Mouse (Mus musculus) layer of hippocampus, postnatal 14 days (tissue): ENCODE results near the gene Rwdd2a. TPM values are rescaled to one million over a fixed set of nuclear protein-coding genes. Genes with fewer than 3 reads are reported as not detected.
A peak's percentile ranks its signal among the peaks of the same experiment; 100 is the strongest.
"Not testable (repeated sequence)": the region's sequence is repeated elsewhere in the genome, so short reads cannot be mapped to it uniquely, and the experiment has no call there.

Source experiments
- DNase-seq, 2 experiments: peaks; one replicate each; pipeline ENCODE4 v3.0.0; 2021 to 2022; ENCODE audit warnings: low spot score in 2 of 2, mixed read lengths in 1 of 2
- total RNA-seq, 2 experiments: library from RNA; stranded (reverse); gene quantifications; 2 replicates each; pipeline ENCODE4 v1.2.3; 2021

Gene Rwdd2a
- total RNA-seq, 2 experiments from 2014 or later: 32.3 to 35.7 TPM

- DNase-seq: no peak
Observed at GRCm38 (mm10) chr9:86587019-86587795, 15.4 kb downstream of the Rwdd2a start.

- peak in 1 of 2 experiments; percentile 56 for DNase-seq
Observed at GRCm38 (mm10) chr9:86592676-86593668, 21.2 kb downstream of the Rwdd2a start.

DNA sequence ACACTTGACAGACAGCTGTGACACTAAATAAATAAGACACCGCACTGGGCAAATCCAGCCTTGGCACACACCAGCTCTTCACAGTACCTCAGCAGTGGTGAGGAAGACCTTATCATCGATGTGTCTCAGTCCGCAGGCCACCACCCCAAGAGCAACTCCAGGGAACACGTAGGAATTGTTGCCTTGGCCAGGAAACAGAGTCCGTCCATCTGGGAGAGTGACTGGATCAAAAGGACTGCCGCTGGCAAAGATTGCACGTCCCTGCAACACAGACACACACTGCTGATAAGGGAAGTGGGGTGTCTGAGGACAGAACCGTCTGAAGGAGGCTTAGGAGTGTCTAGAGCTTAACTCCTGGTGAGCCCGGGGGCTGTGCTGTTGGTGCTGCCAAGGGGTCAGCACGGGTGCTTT is 22.6 kb downstream of the Rwdd2a start:
- DNase-seq: not testable (repeated sequence)

GRCm38 (mm10) chr9:86596983-86597382 is 25.2 kb downstream of the Rwdd2a start:
- DNase-seq: not testable (repeated sequence)

DNA sequence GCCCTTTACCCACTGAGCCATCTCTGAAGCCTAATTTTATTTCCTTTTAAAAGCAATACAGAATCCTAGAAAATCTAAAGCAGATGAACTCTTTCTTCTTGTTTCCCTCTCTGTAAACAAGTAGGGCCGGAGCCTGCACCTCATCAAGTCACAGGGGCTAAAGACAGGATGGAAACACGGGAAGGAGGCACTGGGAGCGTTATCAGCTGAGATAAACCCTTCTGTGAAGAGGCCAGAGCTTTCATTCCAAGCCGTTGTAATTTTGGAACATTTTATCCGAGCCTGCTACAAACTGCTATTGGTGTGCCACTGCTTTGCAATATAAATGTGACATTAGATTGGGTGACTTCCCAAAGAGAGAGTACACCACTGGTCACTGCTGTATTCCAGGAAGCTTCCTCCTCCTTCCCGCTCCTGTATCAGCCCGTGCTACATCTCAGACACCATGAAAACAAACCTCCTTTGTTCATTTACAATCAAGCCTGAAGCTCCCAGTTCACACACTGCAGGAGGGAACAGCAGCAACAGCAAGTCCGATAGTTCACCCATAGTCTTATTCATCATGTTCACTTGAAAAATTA is 28.0 kb downstream of the Rwdd2a start:
- no peak for DNase-seq

GRCm38 (mm10) chr9:86605776-86606175 is 34.0 kb downstream of the Rwdd2a start:
- no peak for DNase-seq

- DNase-seq: no peak
Observed at GRCm38 (mm10) chr9:86612091-86612490, 40.3 kb downstream of the Rwdd2a start.

- DNase-seq: no peak
Observed at GRCm38 (mm10) chr9:86615765-86616164, 44.0 kb downstream of the Rwdd2a start.

GRCm38 (mm10) chr9:86617837-86618492 is 46.2 kb downstream of the Rwdd2a start:
- no peak for DNase-seq

DNA sequence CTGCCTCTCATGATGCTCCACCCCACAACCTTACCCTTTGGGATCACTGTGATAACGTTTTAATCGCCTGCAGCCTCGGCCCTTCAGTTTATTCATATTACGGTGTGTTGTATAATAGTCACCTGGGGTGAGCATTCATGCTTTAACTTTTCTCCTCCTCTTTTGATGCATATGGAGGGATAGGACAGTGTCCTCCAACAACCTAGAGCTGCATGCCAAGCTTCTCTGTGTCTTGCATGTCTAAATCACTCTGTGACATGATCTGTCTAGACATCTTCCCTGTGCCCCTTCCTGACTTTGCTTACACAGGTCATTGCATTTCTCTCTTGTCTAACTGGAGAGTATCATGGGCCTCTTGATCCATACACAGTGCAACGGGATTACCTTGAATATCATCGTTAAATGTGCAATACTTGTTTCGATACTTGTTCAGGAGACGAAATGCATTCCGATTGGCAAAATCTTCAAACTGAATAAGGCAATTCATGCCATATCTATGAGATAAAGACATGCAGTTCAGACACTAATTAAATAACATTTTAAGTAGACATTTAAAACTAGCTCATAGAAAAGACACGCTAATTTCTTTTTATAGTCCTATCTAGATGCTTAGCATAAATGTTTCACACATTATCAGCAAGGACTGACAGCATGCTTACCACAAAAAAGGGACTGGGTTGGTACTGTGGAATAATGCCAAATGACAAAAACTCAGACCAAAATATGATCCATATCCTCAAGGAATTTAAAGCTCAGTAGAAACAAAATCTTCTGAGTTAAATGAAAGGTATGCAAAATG is 47.7 kb downstream of the Rwdd2a start:
- DNase-seq: no peak

DNA sequence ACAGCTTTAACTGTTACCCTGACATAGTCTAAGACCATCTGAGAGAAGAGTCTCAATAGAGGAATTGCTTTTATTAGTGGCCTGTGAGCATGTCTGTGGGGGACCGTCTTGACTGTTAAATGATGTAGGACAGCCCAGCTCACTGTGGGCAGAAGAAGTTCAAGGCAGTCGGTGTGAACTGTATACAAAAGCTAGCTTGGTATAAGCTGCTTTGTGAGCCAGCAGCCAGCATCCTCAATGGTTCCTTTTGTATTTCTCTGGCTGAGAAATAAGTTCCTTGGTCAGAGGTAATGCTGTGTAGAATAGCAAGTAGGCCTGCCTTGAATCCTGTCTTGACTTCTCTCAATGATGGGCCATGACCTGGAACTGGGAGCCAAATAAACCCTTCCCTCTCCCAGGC is 50.3 kb downstream of the Rwdd2a start:
- DNase-seq: peak in 1 of 2 experiments; percentile 28

DNA sequence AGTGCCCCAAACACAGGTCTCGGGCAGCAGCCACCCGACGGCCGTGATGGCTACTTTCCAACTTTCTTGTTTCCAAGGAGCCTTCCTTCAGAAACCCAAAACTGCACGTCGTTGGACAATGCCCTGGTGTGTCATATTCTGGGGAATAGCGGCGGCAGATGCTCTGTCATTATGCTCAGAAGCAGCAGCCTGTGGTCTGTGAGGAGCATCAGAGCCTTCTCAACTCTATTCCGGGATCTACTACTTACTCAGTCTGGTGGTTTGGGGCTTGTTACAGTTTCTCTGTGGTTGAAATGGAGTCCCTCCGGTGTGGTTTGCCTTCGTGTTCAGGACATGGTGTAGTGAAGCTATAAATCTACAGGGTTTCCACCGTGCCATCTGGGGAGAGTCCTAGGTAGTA is 52.2 kb downstream of the Rwdd2a start:
- peak in 1 of 2 experiments; percentile 11 for DNase-seq

Other genes with a start within 250 kb of the Rwdd2a start
- gene Ube2cbp, start 107.0 kb upstream of the Rwdd2a start, total RNA-seq: 1 to 10 TPM; 2.9 to 4.3 TPM
- 10 to 100 TPM; 51.0 to 58.8 TPM for gene Dop1a, start 104.8 kb upstream of the Rwdd2a start, total RNA-seq
- 10 to 100 TPM; 18.1 to 18.8 TPM for gene Pgm3, start 149 bp upstream of the Rwdd2a start, total RNA-seq
- gene Me1, start 124.0 kb downstream of the Rwdd2a start, total RNA-seq: 10 to 100 TPM; 84.3 to 87.7 TPM
- gene Prss35, start 171.7 kb downstream of the Rwdd2a start, total RNA-seq: 10 to 100 TPM; 13.3 TPM